ENCODE assay signal across 8 mouse cellular contexts in the genomic region with DNA sequence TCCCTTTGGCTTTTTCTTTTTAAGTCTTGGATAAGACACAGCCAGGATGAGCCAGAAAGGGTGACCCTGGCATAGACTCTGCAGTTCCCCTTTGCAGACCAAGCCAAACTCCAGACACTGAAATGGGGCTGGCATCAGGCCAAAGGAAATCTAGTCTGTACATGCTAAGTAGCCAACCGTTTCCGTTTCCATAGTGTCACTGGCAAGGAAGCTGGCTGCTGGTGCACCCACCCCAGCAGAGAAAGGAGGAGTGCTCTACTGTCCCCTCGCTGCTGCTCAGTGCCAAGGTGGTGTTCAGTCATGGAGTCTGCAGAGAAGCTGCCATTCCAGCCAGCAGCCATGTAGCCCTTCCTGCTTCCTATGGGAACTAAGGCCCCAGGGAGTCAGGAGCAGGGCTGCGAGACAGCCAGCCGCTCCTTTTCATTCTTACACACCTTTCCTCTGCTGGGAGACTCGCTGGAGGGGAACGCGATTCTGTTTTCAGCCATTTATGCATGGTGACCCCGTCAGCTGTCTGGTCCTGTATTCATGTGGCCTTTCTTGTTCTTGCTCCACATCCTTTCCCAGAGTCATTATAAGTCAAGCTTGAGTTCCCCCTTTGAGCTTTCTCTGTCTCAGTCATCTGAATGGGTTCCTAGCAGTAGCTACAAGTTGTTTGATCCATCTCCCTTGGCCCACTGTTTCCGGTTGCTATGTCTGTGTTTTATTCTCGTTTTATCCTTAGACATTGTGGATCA.
A peak's percentile ranks its signal among the peaks of the same experiment; 100 is the strongest.
DNase-seq lines count a peak whose midpoint lies in the region; ATAC-seq lines count a peak whose summit lies in the region.

No protein-coding gene starts in this region.

- peak; percentile 40 for DNase-seq in ovary, adult 18-20 months (ENCODE audit: low spot score)
- no peak for DNase-seq in ovary, postnatal 10 days (ENCODE audit: low spot score)
- peak; percentile 72 for DNase-seq in kidney, adult 9 months
- peak; percentile 95 for DNase-seq in left cerebral cortex, postnatal 4 days
- DNase-seq in testis, postnatal 14 days (ENCODE audit: low spot score) = peak; percentile 53

- H3K9ac ChIP-seq in embryonic facial prominence, embryonic 15.5 days = no peak overlapping the region
- no peak overlapping the region for H3K9ac ChIP-seq in heart, embryonic 12.5 days
- H3K9ac ChIP-seq in midbrain, embryonic 13.5 days (replicated peaks) = no peak overlapping the region

- peak; percentile 67 for ATAC-seq in embryonic facial prominence, embryonic 15.5 days (ENCODE audit: insufficient number of reproducible peaks, low FRiP score, low TSS enrichment, low read depth)
- ATAC-seq in heart, embryonic 12.5 days (ENCODE audit: insufficient number of reproducible peaks, low FRiP score) = peak; percentile 76
- peak; percentile 94 for ATAC-seq in midbrain, embryonic 13.5 days

- 0 out of 2 replicates have a peak overlapping the region, but pooled peaks have one; percentile 7 for H3K27ac ChIP-seq in embryonic facial prominence, embryonic 15.5 days (replicated peaks)
- no peak overlapping the region for H3K27ac ChIP-seq in heart, embryonic 12.5 days (ENCODE audit: poor library complexity, severe bottlenecking)
- peak overlapping the region; percentile 56; the same call in 1 of the 2 replicates for H3K27ac ChIP-seq in midbrain, embryonic 13.5 days

- 56% methylated on average over 11 of the region's 11 CpGs for WGBS in embryonic facial prominence, embryonic 15.5 days
- 62% methylated on average over 11 of the region's 11 CpGs for WGBS in heart, embryonic 12.5 days
- 35% methylated on average over 11 of the region's 11 CpGs for WGBS in midbrain, embryonic 13.5 days

- H3K4me3 ChIP-seq in embryonic facial prominence, embryonic 15.5 days (replicated peaks) = no peak overlapping the region
- no peak overlapping the region for H3K4me3 ChIP-seq in heart, embryonic 12.5 days
- no peak overlapping the region for H3K4me3 ChIP-seq in midbrain, embryonic 13.5 days (replicated peaks)

- no peaks in the 10 kb centered on the region for H3K27me3 ChIP-seq in embryonic facial prominence, embryonic 15.5 days
- H3K27me3 ChIP-seq in heart, embryonic 12.5 days (replicated peaks) = no peaks in the 10 kb centered on the region
- no peaks in the 10 kb centered on the region for H3K27me3 ChIP-seq in midbrain, embryonic 13.5 days

- intact Hi-C loops in left cerebral cortex, postnatal 4 days (cut with DNase I) = no loop called here

- H3K4me1 ChIP-seq in embryonic facial prominence, embryonic 15.5 days = peaks cover 15% of the 10 kb centered on the region
- H3K4me1 ChIP-seq in heart, embryonic 12.5 days (replicated peaks) = peaks cover 16% of the 10 kb centered on the region
- H3K4me1 ChIP-seq in midbrain, embryonic 13.5 days (replicated peaks) = peaks cover 9% of the 10 kb centered on the region

- H3K36me3 ChIP-seq in embryonic facial prominence, embryonic 15.5 days = no peaks in the 10 kb centered on the region
- H3K36me3 ChIP-seq in heart, embryonic 12.5 days = no peaks in the 10 kb centered on the region
- H3K36me3 ChIP-seq in midbrain, embryonic 13.5 days = no peaks in the 10 kb centered on the region

- no peak overlapping the region for H3K4me2 ChIP-seq in embryonic facial prominence, embryonic 15.5 days (replicated peaks)
- no peak overlapping the region for H3K4me2 ChIP-seq in heart, embryonic 12.5 days
- peak overlapping the region; percentile 17; the same call in 1 of the 2 replicates for H3K4me2 ChIP-seq in midbrain, embryonic 13.5 days (replicated peaks)

- no peaks in the 10 kb centered on the region for H3K9me3 ChIP-seq in embryonic facial prominence, embryonic 15.5 days (replicated peaks)
- no peaks in the 10 kb centered on the region for H3K9me3 ChIP-seq in heart, embryonic 12.5 days (replicated peaks)
- no peaks in the 10 kb centered on the region for H3K9me3 ChIP-seq in midbrain, embryonic 13.5 days
